Mouse (Mus musculus): Measurements from ENCODE around the gene Higd2a.

- no peak for TF ChIP-seq CTCF (IDR thresholded peaks at IDR 0.05; ENCODE audit: low read depth, low read length)
- TF ChIP-seq POLR2A (IDR thresholded peaks at IDR 0.05; ENCODE audit: borderline replicate concordance, low read depth, low read length), result no peak
Measured at GRCm38 (mm10) chr13:54610613-54610971, 20.6 kb downstream of the Higd2a start.
